Mouse (Mus musculus): ENCODE data around the gene Nr2f1.

Nr2f1 gene

GRCm38 (mm10) chr13:78200407-78200806 lies 850 bp upstream of the Nr2f1 start:
- DNase-seq (ENCODE audit: low spot score): no peak

DNA sequence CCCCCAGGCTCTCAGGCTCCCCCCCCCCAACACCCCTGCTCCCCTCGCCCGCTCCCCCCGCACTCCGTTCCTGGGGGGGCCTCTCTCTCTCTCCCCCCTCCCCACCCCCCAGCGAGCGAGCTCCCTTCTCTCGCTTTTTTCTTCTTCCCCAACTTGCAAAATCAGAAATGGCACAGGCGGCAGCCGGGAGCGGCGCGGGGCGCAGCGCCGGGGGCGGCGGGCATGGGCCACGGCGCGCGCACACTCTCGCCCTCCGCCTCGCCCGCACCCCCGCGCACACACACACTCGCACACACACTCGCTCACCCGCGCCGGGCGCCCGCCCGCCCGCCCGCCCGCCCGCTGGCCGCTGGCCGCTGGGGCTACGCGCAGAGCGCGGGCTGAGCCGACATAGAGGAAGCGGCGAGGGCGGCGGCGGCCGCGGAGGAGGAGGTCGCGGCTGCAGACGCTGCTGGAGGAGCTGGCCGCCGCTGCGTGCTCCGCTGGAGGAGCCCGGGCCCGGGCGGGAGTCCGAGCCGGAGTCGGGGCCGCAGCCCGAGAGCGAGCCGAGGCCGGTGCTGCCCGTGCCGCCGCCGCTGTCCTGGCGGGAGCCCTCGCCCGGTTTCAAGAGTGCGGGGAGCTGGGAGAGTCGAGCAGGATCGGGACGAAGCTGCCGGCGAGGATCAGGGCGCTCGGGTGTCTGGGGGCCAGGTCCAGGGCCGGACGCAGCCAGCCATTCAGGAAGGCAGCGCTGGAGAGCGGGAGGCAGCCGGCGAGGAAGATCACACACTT lies 501 bp downstream of the Nr2f1 start:
- no peak for DNase-seq (ENCODE audit: low spot score)

DNA sequence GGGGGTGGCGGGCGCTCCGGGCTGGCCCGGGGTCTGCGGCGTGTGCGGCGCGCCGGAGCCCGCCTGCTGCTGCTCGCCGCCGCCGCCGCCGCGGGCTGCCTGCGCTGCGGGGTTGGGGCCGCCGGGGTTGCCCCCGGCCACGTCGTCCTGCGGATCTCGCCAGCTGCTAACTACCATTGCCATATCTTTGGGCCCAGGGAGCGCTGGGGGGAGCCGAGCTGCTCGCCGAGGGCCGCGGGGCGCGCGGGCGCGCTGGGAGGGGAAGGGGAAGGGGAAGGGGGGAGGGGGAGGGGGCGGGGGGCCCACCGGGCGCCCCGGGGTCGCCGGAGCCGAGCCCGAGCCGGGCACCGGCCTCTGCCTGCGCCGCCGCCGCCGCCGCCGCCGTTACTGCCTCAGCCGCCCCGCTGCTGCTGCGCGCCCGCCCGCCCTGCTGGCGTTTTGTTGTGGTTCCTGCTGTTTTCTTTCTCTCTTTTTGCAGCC lies 1.1 kb downstream of the Nr2f1 start:
- no peak for DNase-seq (ENCODE audit: low spot score)

DNA sequence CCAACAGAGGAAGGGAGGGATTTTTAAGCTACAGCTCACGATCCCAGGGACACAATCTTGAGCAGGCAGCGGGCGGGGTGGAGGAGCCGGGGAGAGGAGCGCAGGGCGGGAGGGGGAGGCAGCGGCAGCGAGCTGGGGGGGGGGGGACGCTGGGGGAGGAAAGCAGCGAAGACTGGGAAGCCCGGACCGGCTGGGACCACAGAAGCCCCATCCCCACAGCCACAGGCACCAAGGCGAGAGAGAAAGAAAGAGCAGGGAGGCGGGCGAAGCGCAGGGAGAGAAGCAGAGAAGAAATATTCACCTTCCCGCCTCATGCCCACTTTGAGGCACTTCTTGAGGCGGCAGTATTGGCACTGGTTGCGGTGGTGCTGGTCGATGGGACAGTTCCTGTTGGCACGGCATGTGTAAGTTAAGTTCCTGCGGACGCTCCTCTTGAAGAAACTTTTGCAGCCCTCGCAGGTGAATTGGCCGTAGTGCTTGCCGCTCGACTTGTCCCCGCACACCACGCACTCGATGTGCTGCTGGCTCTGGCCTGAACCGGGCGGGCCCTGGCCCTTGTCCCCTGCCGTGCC lies 1.7 kb downstream of the Nr2f1 start:
- no peak for DNase-seq (ENCODE audit: low spot score)

DNA sequence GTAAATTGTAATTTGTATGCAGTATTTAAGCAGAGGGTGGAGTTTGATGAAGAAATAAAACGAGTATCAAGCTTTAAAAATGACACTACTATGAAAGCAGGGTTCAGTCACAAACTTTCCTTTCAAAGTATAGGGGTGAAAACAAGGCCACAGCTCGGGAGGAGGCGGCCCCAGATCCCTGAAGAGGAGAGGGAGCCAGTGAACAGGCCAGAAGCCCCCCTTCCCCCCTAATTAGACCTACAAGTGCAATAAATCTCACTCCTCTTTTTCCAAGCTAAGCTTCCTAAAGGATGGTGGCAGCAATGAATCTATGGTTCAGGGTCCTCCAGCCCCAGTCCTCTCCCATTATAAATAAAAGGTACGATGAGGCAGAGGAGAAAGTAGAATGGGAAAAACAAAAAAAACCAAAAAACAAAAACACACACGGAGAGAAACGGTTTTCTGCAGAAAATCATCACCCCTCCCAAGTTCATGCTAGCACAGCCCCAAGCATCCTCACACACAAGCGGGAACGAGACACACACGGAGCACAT lies 2.2 kb downstream of the Nr2f1 start:
- DNase-seq (ENCODE audit: low spot score): no peak

- DNase-seq (ENCODE audit: low spot score): no peak
These were observed 3.2 kb downstream of the Nr2f1 start for GRCm38 (mm10) chr13:78196236-78196796.

DNA sequence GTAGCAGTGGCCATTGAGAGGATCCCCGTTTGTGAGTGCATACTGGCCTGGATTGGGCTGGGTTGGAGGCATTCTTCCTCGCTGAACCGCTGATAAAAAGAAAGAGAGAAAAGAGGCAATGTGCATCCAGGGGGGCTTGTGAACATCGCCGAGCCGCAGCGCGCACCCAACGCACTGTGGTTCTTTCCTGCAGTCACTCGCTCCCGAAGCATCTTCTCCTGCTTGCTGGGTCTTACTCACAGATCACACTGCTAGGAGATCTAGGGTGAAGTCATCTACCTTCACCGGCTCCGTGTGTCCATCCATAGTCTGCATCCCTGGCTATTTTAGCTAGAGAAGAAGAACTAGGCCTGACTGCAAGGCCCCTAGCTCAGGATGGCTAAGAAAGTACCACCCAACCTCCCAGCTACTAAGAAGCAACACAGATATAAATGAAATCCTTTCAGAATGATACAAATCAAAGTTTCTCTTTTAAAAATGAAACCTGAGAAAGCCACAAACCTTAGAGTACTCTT lies 3.9 kb downstream of the Nr2f1 start:
- no peak for DNase-seq (ENCODE audit: low spot score)

DNA sequence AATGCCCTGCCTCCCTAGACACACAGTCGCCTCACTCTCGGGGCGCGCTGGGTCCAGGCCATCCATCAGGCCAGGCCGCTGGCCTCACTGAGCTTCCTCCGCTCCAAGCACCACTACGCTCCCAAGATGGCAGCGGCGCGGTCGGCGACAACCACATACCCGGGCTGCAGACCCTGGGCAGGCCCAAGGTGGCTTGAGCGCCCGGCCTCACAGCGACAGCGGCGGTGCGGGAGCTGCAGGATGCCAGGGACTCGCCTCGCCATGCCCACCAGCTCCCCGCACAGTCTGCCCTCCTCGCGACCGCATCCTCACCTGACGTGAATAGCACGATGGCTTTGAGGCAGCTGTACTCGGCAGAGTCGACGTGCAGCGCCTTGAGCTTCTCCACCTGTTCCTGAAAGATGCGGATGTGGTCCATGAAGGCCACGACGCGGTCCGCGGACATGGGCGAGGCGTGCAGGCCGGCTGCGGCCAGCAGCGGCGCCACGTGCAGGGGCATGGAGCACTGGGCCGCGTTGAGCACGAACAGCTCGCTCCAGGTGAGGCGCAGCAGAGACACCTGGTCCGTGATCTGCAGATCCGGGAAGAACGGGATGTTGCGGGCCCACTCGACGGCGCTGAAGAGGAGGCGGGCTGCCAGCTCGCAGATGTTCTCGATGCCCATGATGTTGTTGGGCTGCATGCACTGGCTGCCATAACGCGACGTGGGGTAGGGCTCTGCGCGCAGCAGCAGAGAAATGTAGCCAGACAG lies 4.5 kb downstream of the Nr2f1 start:
- no peak for DNase-seq (ENCODE audit: low spot score)

- no peak for DNase-seq (ENCODE audit: low spot score)
These were observed 5.3 kb downstream of the Nr2f1 start for GRCm38 (mm10) chr13:78194135-78194849.

GRCm38 (mm10) chr13:78193211-78193610 lies 6.3 kb downstream of the Nr2f1 start:
- no peak for DNase-seq (ENCODE audit: low spot score)

DNA sequence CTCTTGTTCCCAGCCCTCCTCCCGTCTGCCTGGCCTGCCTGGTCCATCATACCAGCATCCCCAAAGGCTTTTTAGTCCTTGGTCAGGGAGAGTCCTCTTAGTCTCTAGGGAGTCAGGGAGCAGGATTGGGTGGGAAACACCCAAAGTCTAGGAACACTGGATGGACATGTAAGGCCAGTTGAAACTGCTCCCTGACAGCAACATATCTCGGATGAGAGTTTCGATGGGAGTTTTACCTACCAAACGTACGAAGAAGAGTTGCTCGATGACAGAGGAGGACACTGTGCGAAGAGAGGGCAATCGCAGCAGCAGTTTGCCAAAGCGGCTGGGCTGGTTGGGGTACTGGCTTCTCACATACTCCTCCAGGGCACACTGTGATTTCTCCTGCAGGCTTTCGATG lies 10.0 kb downstream of the Nr2f1 start:
- DNase-seq (ENCODE audit: low spot score): no peak

DNA sequence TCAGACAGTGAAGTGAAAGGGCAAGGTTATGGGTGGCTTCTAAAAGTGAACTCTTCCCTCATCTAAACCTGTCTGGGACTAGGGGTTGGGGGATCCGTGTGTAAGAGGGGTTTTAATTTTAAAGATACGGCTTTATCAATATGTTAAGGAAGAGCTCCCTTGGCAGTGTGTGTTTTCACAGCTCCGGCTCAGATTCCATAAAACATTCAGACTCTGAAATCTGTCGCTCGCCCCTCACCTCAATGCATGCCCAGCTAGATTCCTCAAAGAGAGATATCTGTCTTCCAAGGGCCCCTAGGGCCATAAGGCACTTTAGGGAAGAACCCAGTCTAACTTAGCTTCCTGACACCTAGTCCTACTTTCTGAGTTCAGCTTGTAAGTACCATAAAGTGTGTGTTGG lies 11.7 kb downstream of the Nr2f1 start:
- no peak for DNase-seq (ENCODE audit: low spot score)

DNA sequence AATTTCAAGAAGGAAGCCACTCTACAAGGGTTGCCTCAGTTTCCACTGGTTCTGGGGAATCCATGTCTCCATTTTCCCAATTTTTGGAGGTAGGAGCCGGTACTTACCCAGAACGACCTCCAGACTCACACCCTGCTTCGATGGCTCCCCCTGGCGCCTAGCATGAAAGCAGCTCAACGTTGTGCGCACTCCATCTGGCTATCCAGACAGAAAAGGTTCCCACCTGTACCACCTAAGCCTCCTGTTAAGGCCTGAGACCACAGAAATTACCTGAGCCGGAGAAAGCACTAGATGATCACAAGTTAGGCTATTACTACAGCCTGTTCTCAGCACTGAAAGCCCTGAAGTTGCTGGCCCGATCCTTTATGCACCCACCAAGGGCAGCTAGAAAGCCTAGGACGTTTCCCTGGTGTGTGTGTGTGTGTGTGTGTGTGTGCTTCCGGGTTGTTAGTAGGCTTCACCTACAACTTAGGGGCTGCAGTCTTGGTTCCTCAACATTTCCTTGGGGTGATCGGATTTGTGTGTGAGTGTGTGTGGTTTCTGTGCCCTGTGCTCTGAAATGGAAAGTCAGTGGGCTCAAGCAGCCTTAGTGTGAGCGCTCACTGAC lies 13.1 kb downstream of the Nr2f1 start:
- DNase-seq (ENCODE audit: low spot score): no peak

DNA sequence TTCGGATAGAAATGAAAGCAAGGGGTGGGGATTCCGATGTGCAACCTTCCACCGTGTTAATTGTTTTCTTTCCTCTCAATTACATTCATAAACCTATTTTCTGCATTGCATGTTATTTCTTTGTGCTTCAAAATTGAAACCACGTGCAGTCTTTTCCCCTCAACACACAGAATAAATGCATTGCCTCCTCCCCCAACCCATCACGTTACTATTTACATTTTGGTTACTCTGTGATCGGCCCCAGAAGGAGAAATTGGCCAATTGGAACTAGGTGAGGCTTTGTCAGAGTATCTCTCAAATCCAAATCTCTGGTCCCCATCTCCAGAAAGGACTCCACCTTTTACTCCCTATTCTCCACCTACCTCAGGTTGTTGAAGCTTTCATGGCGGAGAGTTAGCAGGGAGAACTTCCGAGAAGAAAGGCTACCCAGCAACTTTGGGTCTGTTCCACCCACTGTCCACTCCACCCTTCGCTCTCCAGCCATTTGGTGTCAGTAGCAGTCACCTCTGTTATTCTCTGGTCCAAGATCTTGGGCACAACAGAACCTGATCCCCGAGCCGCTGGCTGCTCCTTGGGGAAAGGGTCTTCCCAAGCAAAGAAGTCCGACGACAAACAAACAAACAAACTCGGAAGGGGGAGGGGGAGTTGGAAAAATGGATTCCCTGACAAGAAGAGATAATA lies 14.6 kb downstream of the Nr2f1 start:
- DNase-seq (ENCODE audit: low spot score): no peak

DNA sequence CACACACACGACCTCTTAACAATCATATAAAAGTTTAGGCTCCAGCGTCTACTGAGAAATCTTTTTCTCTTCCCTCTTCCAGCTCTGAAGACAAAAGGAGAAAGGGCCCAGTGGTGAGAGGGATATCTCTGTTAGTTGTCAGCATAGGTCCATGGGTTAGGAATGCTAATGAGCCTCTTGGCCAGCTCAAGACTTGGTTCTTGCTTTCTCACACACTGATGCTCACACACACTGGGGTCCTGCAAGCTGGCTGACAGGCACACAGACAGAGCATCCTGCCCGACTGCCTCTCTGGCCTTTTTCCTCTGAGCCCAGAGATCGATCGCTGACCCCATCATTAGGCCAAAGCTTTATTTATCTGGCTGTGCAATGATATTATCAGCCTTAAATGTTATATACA lies 15.6 kb downstream of the Nr2f1 start:
- no peak for DNase-seq (ENCODE audit: low spot score)

DNA sequence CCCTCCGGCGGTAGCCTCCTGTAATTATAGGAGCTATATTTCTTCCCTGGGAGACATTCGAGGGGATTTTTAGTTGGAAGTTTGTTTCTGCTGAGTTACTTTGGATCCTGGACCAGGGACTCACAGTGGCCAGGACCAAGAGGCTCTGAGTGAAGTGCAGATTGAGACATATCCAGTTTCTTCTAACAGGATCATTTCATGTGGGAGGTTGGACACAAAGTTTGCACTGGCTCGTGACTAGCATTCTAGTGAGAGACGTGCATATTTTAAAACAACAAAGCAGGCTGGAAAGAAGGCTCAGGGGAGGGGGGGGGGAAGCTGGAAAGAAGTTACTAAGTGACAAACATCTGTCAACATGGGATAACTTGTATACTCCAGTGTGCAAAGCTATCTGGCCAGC lies 16.6 kb downstream of the Nr2f1 start:
- no peak for DNase-seq (ENCODE audit: low spot score)

DNA sequence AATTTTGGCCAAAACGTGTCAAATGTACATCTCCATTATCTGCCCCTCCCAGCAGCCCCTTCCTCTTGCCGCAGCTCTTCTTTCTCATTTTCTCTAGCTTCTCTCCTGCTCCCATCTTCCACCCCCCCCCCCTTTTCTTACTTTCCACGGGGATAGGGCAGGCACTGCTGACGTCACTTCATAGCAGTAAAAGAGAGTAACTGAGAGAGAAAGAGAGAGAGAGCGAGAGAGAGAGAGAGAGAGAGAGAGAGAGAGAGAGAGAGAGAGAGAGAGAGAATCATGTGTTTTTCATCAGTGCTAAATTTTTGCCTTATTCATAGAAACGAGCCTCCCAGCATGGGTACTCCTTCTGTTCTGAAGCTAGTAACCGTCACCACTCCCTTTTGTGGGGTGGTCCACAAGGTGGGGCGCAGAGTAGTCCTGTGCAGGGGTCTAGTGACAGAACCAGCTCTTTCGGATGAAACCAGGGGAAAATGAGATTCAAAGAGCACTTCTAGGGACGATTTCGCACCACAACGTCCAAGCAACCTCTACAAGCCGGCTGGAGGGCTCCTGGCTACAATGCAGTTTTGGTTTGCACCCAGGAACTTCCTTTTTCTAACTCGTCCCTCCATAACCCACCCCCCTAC lies 17.5 kb downstream of the Nr2f1 start:
- DNase-seq (ENCODE audit: low spot score): no peak

GRCm38 (mm10) chr13:78181071-78181929 lies 18.3 kb downstream of the Nr2f1 start:
- DNase-seq (ENCODE audit: low spot score): no peak

DNA sequence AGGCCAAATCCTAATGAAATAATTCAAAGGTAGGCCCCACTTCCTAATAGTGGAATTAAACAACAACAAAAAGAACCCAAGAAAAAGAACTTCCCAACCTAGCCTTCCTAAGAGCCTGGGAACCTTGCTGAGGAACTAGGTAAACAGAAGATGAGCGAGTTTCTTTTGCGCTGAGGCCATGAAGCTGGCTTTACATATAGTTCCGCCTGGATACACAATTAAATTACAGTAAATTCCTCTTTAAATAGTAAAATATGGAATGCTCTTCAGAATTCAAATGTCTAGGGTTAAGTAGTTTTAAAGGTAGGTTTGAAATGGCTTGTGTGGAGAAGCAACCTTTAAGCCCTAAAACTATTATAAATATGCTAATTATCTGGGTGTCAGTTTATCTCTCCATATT lies 19.3 kb downstream of the Nr2f1 start:
- DNase-seq (ENCODE audit: low spot score): no peak

Measured in left cerebral cortex, adult 11 months (tissue).